Mouse (Mus musculus) embryo, embryonic 11 days (tissue): ENCODE results near the gene Prdx1.
"Not testable (repeated sequence)": the region's sequence is repeated elsewhere in the genome, so short reads cannot be mapped to it uniquely, and the experiment has no call there.

ENCODE experiments used
- DNase-seq: peaks from one replicate; pipeline ENCODE4 v3.0.0-alpha.2; 2015

The Prdx1 gene

DNA sequence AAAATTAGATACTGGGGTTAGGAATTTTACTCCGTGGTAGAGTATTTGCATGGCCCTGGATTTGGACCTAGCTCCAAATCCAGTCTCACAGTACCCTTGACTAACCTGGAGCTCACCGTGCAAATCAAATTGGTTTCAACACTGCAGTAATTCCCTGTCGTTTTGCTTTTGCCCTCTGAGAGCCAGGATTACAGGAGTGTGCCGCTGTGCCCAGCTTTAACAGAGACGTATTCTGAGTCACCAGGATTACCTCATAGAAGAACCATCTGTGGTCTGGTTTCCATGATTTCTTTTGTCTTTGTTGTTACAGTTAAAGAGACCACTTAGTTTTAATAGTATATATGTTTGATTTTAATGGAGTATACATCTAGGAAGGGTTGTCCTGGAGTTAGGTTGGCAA lies 6.2 kb upstream of the Prdx1 start:
- DNase-seq: no peak

DNA sequence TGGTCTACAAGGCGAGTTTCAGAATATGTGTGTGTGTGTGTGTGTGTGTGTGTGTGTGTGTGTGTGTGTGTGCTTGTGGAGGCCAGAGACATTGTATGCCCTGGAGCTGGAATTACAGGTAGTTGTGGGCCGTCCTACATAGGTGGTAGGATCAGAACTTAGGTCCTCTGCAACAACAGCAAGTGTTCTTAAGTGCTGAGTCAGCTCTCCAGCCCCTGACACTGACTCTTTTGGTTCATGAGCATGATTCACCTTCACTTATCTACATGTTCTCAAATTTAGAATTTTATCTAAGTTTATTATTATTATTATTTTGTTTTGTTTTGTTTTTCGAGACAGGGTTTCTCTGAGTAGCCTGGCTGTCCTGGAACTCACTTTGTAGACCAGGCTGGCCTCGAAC lies 4.8 kb upstream of the Prdx1 start:
- not testable (repeated sequence) for DNase-seq

DNA sequence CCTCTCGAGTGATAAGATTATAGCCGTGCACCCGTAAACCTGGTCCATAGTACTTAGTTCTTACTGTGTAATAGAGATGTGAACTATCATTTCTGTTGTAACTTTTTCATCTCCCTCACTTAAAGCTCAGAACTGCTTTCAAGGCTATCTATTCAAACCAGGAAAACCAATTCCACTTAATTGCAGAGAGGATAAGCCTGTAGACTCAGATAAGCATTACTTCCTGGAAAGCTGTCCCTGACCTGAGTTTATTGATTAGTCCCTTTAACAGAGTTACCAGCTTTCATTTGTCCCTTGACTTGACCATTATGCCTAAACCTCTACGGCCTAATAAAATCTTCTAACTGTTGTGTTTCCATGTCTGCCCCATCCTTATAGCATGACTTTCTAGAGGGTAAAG lies 1.4 kb upstream of the Prdx1 start:
- DNase-seq: no peak

DNA sequence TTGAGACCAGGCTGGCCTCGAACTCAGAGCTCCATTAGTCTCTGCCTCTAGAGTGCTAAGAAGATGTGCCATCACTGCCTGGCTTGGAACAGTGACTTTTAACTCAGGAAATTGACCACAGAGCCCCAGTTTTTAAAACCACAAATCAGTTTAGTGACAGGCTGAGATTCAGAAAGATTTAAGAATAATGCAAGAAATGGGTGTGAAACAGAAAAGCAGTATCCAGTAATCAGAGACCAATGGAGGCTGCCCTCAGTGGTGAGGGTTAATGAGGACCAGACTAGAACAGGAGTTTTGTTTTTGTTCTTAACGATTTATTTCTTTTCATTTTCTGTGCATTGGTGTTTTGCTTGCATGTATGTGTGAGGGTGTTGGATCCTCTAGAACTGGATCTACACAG lies 679 bp upstream of the Prdx1 start:
- no peak for DNase-seq

DNA sequence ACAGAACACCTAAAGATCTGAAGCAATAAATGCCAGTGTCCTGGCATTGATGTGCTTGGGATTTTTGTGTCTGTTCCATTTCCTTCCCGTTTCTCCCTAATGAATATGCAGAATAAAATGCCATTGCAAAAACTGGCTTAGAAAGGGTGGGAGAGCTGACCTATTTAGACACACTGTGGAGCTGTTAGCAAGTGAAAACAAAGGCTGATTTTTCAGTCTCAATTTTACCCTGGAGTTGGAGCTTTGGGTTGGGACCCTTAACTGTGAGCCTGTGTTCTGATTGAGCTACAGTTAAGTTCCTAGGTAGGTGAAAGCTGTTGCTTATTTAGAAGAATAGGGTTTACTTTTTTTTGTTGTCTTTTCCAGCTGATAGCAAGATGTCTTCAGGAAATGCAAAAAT lies 1.7 kb downstream of the Prdx1 start:
- DNase-seq: no peak

DNA sequence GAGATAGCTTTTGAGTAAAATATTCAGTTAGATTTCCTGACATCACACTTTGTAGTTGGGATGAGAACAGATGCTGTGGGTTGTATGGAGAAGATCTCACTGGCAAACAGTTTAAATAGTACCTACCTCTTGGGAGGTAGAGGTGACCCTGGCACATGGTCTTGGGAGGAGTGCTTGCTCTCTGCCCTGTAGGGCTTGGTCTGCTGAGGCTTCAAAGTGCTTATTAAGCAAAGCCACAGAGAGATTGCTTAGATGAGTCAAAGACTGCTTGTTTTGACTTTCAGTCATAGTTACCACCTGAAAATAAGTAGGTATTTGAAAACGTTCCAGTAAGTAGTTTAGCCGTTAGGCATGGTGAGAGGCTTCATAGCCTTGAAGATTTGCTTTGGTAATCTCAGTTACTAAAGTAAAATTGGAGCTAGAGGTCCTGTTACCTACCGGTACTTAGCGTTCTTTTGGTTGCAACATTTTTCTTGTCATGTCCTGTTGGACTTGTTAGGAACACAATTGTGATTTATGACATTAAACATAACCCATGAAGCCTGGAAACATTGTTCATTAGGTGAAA lies 4.0 kb downstream of the Prdx1 start:
- no peak for DNase-seq

DNA sequence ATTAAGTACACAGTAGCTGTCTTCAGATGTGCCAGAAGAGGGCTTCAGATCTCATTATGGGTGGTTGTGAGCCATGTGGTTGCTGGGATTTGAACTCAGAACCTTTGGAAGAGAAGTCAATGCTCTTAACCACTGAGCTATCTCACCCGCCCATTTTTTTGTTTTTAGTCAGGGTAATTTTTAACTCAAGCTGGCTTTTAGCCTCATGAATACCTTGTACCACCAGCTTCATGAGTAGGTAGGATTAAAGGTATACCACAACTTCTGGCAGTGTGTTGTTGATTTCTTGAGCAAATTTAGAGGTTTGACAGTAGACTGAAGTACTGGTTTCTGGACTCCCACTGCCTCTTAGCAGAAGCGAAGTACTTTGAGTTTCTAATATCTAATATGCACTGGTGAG lies 6.8 kb downstream of the Prdx1 start:
- DNase-seq: no peak

DNA sequence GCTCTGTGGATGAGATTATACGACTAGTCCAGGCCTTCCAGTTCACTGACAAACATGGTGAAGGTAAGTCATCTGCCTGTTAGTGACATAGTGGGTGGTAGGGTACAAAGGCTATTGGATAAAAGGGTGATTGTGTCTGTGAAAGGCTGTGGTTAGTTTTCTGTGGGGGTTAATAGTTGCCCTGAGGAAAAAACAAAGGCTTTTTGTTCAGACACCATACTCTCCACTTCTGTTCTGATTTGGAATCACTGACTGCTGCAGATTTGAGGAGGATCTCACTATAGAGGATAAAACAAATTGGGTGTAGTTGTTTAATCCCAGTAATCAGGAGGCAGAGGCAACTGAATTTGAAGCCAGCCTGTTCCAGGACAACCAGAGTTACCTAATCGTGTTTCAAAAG lies 8.4 kb downstream of the Prdx1 start:
- DNase-seq: no peak

DNA sequence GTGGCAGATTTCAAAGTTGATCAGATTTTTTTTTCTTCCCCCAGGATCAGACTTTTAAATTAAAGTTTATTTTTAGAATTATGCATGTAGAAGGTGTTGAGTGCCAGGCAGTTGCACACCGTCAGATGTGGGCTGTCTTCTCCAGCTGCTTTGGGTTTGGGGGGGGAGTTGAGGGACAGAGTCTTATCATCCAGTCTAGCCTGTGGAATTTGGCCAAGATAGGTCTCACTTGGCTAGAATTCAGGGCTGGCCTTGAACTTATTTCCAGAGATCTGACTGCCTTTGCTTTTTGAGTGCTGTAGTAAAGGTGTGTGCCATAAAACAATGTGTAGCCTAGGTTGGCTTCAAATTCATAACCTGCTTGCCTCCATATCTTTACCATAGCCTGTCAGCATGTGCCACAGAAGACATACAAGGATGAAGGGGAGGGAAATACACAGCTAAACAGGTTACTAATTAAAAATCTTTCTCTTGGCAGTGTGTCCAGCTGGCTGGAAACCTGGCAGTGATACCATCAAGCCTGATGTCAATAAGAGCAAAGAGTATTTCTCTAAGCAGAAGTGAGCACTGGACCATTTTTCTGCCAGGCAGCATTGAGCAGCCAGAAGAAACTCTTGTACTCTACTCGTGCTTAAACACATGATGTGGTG lies 13.5 kb downstream of the Prdx1 start:
- no peak for DNase-seq

DNA sequence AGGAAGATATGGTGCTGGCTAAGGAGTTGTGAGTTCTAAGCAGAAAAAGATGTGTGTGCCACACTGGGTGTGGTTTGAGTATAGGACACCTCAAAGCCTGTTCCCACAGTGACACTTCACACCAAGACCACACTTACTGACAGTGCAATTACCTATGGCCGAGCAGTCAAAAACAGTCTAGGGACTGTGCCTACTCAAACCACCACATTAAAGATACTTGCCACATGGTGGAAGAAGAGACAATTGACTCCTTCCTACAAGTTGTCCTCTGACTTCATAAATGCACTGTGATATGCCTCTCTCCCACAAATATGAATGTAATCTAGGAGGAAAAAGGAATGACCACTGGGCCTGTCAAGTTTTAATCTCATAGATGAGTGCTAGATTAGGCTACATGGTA lies 15.6 kb downstream of the Prdx1 start:
- DNase-seq: no peak

DNA sequence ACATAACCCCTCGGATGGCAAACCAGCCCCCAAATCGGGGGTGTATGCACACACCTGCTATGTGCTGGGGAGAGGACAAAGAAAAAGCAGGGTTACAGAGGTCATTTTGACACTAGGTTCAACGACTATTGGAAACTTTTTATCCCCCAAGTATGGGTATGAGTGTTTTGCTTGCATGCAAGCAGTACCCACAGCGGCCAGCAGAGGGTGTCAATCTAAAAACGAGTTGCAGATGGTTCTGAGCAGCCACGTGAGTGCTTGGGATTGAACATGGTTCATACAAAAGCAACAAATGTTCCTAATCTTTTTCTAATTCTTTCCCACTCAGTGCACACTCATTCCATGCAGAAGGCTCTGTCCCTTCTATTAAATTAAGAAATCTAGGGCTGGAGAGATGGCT lies 18.5 kb downstream of the Prdx1 start:
- DNase-seq: peak; percentile 74

DNA sequence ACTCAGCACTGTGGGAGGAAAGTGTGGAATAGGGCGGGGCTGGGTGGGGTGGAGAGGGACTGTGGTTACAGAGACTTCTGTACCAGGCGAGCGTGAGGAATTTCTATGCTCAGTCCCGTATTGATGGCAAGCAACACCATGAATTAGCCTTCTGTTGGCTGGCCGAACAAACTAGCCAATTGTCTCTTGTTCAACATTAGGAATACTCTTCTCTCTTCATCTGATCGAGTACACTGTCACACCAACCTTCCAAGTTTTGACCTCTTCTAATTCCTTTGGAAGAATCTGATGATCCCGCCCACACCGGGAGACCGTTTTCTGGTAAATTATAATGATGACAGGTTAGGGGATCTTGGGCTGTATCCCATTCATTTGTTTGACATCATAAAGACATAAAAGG lies 22.3 kb downstream of the Prdx1 start:
- DNase-seq: peak; percentile 17

DNA sequence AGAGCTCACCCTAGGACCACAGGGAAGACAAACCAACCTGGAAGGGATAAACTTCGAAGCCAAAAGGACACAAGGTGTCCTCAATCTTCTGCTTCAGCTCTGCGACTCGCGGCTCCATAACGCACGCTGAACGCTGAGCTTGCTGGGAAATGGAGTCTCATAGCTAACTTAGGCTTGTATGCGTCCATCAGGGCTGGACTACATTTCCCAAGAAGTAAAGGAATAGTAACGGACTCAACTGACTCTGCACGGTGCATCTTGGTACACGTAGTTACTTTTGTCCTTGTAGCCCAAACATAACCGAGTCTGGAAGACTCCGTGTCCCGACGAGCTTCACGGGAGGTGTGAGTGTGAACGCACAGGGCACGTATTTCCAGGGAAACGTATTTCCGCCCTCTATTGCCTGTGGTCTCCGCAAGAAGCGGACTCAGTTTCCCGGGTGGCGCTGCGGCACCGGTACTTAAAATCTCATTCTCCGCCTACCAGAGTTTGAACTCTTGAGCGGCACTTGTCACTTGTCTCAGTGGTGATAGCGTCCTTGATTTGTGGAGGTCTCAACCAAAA lies 22.9 kb downstream of the Prdx1 start, which contains the start of the genes Mmachc and Ccdc163:
Gene Mmachc (minus strand): TSS at position 206 of the 564 bp plus-strand sequence.
Gene Ccdc163 (plus strand): TSS at position 309 of the 564 bp plus-strand sequence.
- peak; percentile 96 for DNase-seq

DNA sequence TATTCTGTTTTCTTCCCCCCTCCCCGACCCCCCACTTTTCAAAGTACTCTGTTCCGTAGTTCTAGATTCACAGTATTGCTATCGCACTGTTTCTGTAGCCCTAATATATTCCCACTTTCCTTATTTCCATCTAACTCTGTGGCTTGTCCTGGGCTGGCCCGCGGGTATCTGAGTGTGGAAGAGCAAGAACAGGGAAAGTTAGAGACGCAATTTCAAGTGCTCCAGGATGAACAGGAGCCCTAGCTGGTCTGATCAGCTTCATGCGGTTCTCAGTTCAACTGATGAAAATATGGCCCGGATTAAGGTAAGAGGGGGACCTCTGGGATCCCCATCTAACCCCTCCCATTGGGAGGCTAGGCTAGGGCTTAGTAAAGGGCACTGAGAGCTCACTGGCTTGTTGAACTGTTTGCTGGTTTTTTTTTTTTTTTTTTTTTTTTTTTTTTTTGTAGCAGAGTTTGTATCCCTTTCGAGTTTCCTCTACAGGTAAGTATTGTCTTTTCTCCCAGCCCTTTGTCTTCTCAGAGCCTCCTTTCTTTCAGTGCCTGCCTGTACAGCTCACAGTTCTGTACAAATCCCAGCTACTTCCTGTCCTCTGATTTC lies 23.5 kb downstream of the Prdx1 start:
- peak; percentile 14 for DNase-seq

DNA sequence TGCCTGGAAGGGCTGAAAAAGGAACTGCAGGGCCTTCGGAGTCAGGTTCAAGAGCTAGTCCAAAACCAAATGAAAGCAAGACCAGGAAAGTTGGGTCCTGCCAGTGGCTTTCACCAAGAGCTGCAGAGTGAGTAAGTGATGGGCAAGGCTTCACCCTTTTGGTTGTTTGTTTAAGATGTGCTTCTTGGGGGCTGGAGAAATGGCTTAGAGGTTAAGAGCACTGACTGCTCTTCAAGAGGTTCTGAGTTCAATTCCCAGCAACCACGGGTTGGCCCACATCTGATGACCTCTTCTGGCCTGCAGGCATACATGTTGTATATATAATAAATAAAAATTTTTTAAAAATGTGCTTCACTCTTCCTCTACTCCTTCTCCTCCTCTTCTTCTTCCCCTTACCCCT lies 24.8 kb downstream of the Prdx1 start:
- DNase-seq: no peak

DNA sequence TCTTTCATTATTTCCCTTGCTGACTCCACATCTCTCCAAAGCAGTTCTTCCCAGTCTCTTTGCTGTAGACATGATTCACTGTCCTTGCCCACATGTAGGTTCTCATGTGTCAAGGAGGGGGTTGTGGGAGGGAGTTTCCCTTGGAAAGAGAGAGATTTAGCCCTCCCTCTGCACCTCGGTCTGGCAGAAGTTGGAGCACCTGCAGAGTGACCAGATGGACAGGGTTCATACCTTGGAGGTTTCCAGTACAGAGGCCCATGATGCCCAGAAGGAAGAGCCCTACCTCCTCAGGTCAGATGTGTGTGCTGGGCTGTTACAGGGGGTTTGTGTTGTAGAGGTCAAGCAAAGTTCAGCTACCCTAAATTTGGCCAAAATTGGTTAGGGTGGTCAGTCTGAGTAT lies 27.2 kb downstream of the Prdx1 start:
- no peak for DNase-seq

DNA sequence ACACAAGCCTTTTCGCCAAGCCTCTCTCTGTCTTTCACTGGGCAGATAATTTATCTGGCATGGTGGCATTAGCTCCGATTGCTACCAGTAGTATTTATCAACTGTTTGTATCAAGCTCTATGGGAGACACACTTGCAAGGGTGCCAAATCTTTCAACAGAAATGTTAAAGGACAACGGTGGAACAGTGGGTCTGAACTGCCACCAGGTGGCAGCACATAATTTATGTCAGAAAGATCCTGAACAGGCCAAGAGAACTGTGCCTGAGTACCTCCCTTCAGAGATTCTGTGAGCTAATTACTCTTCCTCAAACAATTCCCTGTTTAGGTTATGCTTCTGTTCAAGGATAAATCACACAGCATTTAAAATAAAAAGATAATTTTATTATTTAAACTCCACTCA lies 34.1 kb downstream of the Prdx1 start:
- peak; percentile 88 for DNase-seq

DNA sequence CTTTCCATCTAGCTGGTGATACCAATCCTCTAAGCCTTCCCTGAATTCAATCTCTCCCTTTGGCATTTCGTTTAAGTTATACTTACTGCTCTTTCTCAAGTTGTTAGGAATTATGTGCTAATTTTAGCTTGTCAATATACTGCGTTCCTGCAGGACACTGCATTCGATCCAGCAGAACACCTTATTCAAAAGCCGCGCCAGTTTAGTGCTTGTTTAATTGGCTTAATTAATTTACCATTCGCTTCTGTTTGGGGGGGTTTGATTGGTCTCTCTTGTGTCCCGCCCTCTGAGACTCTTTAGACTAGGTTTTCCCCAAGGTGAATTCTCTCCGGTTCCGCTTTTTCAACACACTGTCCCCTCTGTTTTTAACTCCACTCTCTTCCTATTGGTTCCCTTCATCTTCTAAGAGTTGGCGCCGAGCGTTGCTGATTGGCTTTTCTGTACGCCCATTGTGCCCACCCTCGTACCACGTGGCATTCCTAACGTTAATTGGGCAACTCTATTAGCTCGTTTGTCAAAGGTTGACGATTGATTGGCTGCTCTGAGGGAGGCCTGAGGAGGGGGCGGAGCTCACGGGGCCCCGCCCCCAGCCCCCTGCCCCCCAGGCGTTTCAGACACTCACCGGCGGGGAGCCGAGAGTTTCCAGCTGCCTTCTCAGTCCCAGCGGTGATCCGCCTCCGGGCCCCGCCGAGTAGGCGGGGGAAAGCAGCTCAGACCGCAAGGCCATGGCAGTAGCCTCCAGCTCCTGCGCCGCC lies 35.2 kb downstream of the Prdx1 start, which contains the start of gene Tesk2:
Gene Tesk2 (plus strand): TSS at position 606 of the 755 bp plus-strand sequence.
- peak; percentile 99 for DNase-seq

DNA sequence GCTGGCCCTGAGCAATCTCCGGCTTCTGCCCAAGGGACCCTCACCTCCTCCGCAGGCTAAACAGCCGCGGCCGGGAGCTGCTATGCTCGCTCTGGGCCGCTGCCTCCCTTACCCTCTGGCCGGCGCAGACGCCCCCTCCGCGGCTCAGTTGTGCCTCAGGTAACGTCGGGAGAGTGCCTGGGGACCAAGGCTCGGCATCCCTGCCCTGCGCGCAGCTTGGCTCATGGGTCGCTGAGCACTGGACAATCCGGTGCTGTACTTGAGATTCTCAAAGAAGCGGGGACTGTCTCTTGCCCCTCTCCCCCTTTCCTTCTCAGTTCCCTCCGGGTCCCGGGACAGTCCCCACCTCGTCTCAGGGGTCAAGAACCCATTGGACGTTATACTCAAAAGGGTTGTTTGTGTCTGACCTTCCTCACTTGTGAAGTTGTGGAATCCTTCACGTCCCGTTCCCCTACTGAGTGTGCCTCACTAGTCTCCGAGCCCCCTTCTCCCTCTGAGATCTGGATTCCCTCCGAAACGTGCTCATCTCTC lies 35.8 kb downstream of the Prdx1 start:
- no peak for DNase-seq

DNA sequence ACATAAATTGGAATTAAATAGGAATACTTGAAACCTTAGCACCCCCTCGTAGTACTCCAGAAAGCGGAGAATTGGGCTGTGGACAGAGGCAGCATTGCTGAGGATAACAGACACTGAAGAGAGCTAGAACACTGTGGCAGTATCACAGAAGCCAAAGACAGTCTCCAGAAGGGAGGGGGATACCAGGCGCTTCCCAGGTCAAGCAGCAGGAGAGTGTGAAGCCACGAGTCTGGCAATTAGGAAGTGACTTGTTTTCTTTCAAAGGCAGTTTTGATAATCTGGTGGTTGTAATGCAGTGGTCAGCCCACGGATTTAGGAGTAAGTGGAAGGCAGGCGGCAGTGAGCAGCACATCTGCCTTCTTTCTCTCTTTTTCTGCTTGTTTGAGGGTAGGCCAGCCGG lies 36.9 kb downstream of the Prdx1 start:
- DNase-seq: peak; percentile 7

DNA sequence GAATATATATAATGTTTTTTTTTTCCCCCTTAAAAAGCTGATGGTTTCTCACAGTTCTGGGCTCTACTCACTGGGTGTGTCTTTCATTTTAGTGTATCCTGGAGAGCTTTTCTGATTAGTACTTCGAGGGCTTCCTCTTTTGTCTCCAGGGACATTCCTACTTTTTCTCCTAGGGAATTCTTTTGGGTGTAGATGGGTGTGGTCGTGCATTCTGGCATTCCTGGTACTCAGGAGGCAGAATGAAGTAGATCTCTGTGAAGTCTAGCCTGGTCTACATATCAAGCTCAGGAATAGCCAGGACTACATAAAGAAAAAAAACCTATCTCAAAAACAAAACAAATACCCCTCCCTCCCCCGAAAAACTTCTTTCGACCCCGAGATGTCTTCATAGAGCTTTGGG lies 40.1 kb downstream of the Prdx1 start:
- no peak for DNase-seq

DNA sequence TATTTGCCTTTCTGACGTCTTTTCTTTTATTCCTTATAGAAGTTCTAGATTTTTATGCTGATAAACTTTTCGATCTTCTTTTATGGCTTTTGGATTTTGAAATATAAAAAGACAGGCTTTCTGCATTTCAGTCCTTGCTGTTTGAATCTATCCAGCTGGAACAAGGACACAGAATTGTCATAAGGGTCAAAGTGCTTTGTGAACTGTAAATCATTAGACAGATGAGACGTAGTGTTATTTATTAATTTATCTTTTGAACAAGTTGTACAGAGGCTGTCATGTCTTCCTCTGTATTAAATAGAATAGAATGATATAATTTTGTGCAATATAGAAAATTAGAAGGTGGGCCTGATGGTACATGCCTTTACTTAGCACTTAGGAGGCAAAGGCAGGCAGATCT lies 42.1 kb downstream of the Prdx1 start:
- no peak for DNase-seq

DNA sequence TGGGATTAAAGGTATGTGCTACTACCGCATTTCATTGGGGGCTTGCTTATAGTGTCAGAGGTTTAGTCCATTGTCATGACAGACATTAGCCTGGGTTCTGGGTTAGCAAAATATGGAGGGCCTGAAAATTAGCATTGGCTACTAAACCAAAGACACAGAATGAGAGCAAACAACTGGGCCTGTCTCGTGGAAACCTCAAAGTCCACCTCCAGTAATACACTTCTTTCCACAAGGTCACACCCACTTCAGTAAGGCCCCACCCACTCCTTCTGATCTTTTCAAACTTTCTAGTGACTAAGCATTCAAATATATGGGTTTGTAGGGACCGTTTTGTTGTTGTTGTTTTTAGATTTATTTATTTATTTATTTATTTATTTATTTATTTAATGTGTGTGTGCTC lies 44.2 kb downstream of the Prdx1 start:
- no peak for DNase-seq
